Mouse (Mus musculus) frontal cortex, postnatal 36 days (tissue): ENCODE results near the gene Ecpas.

Experiments used
- DNase-seq, 2 experiments: peaks; one replicate each; pipeline ENCODE4 v3.0.0; 2022; ENCODE audit warnings: low spot score in 2 of 2

The Ecpas gene

GRCm38 (mm10) chr4:58912629-58913335, at the start of gene Ecpas:
Ecpas (minus strand) TSS chr4:58912749.
- peak; percentile 79 to 81 for DNase-seq

GRCm38 (mm10) chr4:58961719-58962118, 49.2 kb upstream of the Ecpas start:
- no peak for DNase-seq

- DNase-seq: no peak
Observed at GRCm38 (mm10) chr4:58952630-58953029, 40.1 kb upstream of the Ecpas start.

GRCm38 (mm10) chr4:58948391-58948790, 35.8 kb upstream of the Ecpas start:
- DNase-seq: peak in 1 of 2 experiments; percentile 30

GRCm38 (mm10) chr4:58944695-58945094, 32.1 kb upstream of the Ecpas start:
- DNase-seq: peak; percentile 40 to 55

- DNase-seq: no peak
Observed at GRCm38 (mm10) chr4:58944206-58944553, 31.6 kb upstream of the Ecpas start.

- DNase-seq: peak; percentile 95
Observed at GRCm38 (mm10) chr4:58943420-58944205, 31.1 kb upstream of the Ecpas start, which contains the start of gene Zkscan16. Zkscan16 (plus strand) TSS chr4:58943628.

GRCm38 (mm10) chr4:58942942-58943341, 30.4 kb upstream of the Ecpas start:
- DNase-seq: no peak

- no peak for DNase-seq
Observed at GRCm38 (mm10) chr4:58941638-58942037, 29.1 kb upstream of the Ecpas start.

GRCm38 (mm10) chr4:58935846-58936245, 23.3 kb upstream of the Ecpas start:
- DNase-seq: no peak

- DNase-seq: peak in 1 of 2 experiments; percentile 26
Observed at GRCm38 (mm10) chr4:58934746-58935476, 22.4 kb upstream of the Ecpas start.

- DNase-seq: no peak
Observed at GRCm38 (mm10) chr4:58934308-58934707, 21.8 kb upstream of the Ecpas start.

GRCm38 (mm10) chr4:58932541-58932940, 20.0 kb upstream of the Ecpas start:
- DNase-seq: no peak

- no peak for DNase-seq
Observed at GRCm38 (mm10) chr4:58927661-58928060, 15.1 kb upstream of the Ecpas start.

GRCm38 (mm10) chr4:58926120-58926519, 13.6 kb upstream of the Ecpas start:
- no peak for DNase-seq

GRCm38 (mm10) chr4:58925664-58926063, 13.1 kb upstream of the Ecpas start:
- DNase-seq: no peak

- DNase-seq: no peak
Observed at GRCm38 (mm10) chr4:58923933-58924332, 11.4 kb upstream of the Ecpas start.

GRCm38 (mm10) chr4:58915081-58915826, 2.7 kb upstream of the Ecpas start:
- DNase-seq: no peak

GRCm38 (mm10) chr4:58913336-58914026, 932 bp upstream of the Ecpas start:
- no peak for DNase-seq

GRCm38 (mm10) chr4:58911831-58912628, 519 bp downstream of the Ecpas start:
- peak; percentile 52 to 54 for DNase-seq
